Mouse (Mus musculus) lung, postnatal 4 days (tissue): ENCODE results near the gene Sncb.
A peak's percentile ranks its signal among the peaks of the same experiment; 100 is the strongest.
"Not testable (repeated sequence)": the region's sequence is repeated elsewhere in the genome, so short reads cannot be mapped to it uniquely, and the experiment has no call there.

Experiments used
- DNase-seq, 2 experiments: peaks; one replicate each; pipeline ENCODE4 v3.0.0; 2021

The Sncb gene

DNA sequence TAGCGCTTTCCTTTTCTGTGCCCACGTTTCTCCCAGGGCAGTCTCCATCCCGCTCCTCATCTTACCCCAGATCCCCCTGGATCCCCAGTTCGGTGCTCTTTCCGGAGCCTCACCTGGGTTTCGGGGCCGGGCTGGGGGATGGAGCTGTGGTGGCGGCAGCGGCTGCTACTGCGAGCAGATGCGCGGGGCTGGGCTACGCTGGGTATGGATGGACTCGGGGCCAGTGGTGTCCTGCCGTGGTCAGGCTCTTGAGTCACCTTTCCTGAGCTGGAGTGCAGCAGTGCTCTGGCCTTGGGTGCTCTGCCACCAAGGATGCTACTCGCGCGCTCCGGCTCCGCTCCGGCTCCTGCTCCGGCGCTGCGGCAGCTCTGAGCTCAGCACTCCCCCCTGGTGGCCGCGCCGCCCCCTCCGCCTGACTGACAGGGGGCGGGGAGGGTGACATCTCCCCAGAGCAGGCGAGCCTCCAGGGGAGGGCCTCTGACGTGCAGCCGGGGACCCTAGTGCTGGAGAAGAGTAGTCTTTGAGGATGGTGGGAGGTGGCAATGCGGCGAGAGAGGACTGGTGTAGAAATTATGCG lies at the start of gene Sncb:
Gene Sncb (minus strand): TSS at position 404 of the 577 bp plus-strand sequence.
- DNase-seq: peak; percentile 56 to 62

DNA sequence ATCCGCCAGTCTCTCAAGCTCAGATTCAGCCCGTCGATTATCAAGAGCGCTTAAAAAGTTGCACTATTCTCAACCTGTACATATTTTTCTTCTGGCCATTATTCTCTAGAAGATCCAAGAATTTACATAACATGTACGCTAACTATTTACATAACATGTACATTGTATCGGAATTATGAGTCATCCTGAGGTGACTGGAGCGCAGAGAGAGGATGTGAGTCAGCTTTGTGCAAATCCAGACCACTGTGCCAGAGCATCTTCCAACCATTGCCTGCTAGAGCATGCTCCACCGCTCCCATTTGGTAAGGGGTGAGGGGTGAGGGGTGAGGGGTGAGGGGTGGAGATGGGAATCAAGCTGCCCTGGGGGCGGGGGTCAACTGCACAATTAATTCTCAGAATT lies 47.0 kb upstream of the Sncb start:
- DNase-seq: no peak

DNA sequence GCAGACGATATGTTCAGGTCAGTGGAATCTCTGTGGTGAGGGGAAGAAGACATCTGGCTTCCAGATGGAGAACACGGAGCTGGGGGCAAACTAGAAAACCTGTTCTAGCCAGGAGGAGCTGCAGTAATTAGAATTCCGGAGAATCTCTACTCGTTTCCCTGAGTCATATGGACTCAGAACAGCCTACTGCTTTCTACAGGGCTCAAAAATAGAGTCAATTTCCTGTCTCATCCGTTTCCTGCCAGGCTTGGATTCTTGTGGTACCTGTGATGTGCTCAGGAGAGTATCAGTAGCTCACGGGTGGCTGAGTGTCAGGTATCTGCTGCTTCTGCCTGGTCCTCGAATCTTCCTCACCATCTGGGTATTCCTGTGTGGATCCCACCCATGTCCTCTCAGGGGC lies 45.1 kb upstream of the Sncb start:
- DNase-seq: no peak

DNA sequence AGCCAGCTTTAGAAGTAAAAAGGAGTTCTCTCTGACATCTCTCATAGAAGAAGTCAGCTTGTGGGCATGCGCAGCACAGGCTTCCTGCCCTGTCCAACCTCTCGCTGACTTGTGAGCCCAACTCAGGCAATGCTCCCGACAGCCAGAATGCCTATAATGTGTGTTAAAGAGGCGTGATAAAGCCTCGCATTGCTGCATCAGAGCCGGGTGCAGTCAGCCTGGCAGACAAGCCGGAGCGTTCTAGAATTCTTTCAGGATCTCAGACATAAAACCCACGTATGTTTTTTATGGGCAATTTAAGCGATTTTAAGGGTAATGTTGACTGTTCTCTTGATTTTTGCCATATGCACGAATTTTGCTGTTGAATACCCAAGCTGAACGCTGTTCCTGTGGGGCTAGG lies 41.7 kb upstream of the Sncb start:
- DNase-seq: no peak

DNA sequence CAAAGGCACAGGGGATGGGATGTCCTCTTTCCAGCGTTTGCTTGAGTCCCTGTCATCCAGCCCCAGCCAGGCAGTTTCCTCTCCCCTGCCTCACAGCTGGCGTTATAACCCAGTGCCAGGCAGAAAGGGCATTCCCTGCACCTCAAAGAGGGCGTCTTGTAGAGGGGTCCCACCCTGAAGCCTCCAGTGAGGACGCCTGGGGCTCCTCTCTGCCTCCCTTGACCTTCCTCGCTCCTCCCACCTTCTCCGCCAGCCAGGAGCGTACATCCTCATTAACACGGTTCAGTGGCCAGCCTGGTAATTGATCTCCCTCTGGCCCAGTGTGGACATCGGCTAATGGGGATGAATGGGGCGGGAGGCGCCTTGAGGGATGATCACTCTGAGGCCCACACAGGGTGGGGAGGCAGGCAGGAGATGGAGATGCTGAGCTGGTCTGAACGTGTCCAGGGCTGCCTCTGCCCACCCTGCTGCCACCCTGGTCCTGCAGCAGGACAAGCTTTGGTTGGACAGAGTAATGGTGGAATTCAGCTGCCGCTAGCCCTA lies 40.1 kb upstream of the Sncb start:
- DNase-seq: no peak

DNA sequence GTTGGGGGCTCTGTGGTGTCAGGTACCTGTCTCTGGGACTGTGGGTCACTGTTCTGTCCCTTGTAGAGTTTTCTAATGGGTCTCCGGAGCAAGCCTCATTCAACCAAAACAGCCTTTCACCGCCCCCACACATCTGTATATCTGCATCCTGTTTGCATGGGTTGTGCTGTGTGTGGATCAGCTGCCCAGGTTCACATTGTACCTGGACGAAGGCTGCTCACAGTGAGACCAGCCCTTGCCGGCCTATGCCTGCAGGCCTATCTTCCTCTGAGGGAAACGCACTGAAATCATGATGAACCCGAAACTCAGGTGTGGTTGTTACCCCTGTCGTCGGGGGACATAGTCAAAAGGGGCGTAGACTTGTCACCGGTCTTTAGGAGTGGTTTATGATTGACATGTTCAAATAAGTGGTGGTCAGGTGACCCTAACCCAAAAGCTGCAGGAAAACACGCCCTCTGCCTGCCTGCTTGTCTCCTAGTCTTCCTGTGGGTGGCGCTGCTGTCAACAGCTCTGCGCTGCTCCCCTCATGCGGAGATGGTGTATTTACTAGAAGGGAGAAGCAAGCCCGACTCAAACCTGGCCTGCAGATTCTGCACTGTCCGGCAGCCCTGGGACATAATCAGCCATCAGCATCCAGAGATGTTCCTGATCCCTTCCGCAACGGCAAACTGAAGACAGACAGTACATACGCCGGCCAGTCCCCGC lies 38.9 kb upstream of the Sncb start:
- DNase-seq: no peak

DNA sequence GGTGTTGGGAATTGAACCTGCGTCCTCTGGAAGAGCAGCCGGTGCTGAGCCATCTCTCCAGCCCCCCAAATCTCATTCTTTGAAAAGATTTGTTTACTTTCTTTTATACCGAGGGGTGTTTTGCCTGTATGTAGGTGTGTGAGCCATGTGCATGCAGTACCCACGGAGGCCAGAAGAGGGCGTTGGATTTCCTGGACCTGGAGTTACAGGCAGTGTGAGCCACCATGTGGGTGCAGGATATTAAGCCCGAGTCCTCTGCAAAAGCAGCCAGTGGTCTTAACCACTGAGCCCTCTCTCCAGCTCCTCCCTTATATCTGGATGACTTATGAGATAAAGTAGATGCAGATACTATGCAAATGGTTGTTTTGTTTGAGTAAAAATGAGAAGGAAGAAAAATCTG lies 36.6 kb upstream of the Sncb start:
- DNase-seq: no peak

DNA sequence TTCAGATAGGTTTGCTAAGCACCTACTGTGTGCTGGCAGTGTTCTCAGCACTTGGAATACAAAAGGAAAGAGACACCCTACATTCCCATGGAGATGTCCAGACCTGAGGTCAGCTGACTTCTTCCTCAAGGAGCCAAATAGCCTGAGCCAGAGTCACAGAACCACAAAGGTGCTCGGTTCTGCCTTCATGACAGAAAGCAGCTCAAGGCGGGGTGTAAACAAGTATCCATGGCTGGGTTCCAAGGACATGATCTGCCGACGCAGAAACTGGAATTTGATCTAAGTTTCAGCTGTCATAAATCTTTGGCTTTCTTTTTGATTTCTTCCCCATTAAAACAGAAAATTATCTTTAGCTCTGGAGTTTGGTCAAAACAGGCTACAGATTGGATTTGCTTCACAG lies 33.8 kb upstream of the Sncb start:
- no peak for DNase-seq

DNA sequence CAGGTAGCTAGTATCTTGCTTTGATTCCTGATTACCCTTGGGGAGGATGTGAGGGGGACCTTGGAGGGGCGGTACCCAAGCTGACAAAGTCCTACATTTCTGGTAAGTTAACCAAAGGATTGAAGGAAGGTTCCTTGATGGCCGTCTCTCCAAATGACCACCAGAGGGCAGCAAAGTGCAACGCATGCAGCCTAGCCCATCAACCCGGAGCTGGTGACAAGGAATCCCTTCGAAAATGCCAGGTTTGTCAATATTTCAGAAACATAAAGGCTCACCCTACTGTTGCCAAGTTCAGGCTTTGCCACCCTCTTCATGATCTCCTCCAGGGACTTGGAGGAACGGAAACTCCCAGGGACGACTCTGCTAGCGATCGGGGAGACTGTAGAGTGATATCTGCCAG lies 33.3 kb upstream of the Sncb start:
- peak; percentile 58 to 79 for DNase-seq

DNA sequence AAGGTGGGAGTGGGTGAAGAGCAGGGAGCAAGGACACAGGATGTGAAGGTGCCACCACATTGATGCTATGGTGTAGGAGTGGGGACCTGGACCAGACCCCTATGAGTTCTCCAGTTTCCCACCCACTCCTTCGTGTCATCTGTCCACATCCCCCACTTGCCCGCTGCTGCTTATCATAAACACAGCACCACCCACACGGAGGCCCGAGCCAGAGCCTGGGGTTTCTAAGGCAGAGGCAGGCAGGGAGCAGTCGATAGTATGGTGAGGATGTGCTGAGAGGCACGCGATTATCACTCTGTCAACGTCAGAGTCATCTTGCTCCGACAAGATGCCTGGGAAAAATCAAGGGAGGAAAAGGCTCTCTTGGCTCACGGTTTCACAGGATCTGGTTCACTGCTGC lies 32.3 kb upstream of the Sncb start:
- no peak for DNase-seq

DNA sequence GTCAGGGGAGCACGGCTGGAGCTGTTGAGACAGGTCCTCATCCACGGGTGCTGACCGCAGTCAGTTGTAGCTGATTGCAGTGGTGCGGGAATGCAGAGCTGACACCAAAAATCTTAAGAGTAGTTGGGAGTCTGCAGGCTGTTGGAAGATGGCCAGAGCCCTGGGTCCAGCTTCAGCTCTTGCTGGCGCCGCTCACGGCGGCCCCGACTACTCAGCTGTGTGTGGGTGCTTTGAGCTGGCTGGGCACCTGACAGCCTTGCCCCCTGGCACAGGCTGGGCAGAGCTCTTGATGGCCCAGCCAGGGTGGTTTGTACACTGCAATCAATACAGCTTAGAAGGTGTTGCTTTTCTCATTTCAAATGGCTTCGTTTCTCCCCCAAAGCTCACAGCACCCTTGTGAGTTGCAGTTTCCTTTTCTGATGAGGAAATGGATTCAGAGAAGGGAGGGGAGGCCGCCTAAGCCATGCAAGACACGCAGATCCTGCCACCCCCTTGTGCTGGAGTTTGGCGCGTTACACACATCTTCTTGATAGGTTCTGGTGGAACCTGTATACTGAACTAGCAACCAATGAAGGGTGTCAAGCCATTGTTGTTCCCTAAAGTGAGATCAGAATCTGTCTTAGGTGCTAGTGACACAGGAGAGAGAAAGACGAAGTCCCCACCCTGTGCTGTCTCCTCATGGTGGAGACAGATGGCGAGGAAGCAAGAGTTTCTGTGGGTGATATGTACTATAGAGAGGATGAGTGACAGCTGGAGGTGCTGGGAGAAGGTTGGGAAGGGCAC lies 31.7 kb upstream of the Sncb start:
- DNase-seq: no peak

DNA sequence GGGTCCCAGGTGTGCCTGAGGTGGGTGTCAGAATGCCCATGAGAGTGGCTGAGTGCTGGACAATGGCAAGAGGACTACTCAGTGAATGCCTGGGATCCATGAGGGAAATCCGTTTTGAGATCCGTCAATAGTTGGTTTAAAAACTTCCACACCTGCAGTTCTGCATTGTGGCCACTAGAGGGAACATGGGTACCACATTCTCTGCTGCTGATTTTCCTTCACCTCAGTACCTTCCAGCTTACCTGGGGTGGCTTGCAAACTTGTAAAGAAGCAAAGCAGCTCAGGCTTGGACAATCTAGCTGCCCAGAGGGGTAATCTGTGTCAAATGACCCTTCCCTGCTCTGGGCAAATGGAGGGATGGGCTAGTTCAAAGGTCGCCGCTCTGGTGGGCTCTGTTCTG lies 31.0 kb upstream of the Sncb start:
- peak in 1 of 2 experiments; percentile 44 for DNase-seq

DNA sequence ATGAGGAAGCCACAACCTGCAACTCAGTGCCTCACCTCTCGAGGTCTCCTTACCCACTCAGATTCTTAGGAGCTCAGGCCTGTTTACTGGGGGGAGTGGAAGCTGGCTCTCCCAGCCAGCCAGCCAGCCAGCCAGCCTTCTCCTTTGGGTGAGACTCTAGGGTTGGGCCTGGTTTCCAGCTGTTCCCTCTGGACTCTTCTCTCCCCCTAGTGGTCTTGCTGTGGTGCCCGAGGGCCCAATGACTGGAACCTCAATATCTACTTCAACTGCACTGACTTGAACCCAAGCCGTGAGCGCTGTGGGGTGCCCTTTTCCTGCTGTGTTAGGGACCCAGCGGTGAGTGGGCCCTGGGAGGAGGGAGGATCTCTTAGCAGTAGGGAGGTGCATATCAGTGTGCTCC lies 28.4 kb upstream of the Sncb start:
- DNase-seq: no peak

DNA sequence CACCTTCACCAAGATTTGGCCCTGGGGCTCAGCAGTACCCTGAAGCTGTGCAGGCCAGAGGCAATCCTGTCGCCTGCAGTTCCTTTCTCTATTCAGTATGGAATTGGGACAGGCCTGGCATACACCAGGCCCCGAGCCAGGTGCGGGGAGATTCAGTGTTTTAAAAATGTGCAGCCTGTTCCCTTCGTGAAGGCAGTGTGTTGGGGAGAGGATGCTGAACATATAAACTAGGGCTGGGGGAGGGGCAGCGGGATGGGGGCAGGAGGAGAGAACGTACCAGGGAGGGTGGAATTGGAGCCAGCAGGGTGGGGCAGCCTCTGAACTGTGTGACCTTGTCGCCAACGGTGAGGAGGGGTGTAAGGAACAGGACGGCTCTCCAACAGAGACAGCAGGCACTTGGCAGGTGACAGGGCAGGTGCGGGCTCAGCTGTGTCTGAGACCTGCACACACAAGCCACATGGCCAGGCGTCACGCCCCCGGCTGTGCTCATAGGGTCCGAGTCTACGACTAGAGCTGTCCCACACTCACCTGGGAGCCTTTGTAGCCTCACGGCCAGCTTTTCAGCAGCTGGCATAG lies 27.7 kb upstream of the Sncb start:
- DNase-seq: no peak

DNA sequence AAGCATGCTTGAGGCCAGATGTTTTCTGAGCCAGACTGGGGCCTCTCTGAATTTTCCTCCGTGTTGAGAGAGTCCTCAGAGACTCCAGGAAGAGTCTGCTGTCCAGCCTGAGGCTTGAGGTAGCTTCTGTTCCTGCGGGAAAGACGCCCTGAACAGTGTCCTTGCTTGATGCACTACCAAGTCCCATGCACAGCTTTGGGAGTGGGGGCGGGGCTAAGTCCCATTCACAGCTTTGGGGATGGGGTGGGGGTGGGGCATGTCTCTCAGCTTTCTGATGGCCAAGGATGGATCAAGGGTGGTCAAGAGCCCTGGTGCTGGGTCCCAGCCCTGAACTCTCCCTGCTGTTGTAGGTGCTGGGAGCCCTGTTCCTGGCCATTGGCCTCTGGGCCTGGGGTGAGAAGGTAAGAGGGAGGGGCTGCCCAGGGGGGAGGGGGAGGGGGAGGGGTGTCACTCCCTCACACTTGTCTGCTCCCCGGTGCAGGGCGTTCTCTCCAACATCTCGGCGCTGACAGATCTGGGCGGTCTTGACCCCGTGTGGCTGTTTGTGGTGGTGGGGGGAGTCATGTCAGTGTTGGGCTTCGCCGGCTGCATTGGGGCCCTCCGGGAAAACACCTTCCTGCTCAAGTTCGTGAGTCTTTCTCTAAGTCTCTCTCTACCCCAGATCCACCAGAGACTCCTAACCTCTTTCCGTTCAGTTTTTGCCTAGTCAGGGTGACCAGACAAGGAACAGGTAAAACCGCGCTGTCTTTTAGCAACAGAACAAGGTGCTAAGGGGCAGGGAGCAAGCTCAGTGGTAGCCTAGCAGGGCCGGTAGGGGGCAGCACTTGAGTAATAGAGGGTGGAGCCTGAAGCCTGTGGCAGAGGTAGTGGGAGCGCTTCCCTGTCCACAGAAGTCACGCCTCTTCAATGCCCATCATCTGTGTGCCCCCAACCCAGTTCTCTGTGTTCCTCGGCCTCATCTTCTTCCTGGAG lies 26.1 kb upstream of the Sncb start:
- peak in 1 of 2 experiments; percentile 20 for DNase-seq

DNA sequence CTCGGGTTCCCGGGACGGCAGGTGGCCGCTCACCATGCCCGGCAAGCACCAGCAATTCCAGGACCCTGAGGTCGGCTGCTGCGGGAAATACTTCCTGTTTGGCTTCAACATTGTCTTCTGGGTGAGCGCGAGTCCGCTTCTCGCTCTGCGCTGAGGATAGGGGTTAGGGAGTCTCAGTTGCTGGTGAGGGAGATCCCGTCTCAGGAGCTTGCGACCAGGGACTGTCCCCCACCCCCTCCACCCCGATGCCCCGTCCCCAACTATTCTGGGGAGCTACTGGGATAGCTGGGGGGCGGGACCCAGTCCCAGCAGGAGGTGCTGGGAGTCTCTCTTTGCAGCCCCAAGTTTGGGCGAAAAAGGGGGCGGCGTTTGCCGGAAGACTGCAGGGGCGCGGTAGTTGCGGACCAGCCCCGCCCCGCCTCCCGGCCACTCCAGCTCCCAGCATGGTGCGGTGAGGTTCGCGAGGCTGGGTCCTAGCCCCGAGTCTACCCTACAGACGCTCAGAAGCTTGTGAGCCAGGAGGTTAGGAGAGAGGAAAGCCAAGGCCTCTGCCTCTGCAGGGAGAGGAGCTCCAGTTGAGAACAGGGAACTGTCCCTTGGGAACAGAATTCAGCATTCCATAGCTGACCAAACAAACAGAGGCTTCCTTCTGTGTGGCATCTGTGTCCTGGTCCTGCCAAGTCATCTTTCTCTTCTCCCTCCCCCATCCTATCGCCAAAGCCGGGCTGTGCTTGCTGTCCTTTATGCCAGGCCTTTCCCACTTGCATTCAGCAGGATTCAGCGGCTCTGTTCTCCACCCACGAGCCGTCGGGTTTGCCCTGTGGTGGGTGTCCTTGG lies 23.4 kb upstream of the Sncb start:
- DNase-seq: peak; percentile 70 to 79

DNA sequence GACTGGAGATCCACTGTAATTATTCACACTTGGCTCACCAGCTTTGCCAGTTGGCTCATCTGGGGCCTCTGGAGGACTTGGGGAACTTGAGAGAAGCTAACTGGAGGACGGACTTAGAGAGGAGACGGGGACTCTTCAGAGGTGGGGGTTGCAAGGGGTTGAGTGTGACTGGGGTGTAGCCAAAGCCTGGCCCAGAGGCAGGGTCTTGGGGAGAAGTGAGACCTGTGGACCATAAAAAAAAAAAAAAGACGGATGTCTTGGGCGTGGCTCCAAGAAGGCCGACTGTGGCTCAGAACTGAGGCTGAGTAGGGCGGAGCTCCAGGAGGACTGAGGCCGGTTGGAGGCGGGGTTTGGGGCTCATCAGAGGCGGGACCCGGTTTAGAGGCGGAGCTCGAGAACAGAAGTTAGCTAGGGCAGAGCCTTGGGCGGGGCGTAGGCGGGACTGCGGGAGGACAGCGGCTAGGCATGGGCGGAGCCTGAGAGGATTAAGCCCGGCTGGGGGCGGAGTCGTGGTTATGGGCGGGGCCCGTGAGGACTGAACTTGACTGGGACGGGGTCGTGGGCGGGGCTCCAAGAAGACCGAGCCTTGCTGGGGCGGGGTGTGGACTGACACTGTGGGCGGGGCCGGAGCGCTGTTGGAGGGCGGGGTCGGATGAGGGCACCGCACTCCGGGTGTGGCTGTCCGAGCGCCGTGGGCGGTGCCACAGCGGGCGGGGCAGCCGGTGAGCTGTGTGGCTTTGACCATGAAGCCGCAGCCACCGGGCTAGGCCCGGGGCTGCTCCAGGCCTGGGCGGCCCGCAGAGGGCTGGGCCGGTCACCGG lies 22.6 kb upstream of the Sncb start, which contains the start of gene Tspan17:
Gene Tspan17 (plus strand): TSS at position 638 of the 821 bp plus-strand sequence.
- peak; percentile 98 for DNase-seq

DNA sequence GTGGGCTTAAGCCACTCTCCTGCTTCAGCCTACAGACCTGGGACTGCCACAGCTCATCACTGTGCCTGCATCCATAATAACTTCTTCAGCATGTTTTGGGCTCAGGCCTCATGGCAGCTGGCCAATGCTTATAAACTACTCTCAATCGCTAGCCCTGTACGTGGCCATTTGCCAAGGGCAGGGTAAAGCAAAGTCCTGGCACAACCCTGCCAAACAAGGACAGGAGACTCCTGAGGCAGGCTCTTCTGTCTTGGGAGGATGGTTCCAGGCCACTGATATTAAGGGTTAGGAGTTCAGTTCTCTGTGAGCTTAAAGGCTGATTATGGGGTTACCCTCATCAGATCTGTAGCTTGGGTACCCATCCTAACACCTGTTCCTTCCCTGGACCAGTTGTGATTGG lies 21.2 kb upstream of the Sncb start:
- DNase-seq: not testable (repeated sequence)

DNA sequence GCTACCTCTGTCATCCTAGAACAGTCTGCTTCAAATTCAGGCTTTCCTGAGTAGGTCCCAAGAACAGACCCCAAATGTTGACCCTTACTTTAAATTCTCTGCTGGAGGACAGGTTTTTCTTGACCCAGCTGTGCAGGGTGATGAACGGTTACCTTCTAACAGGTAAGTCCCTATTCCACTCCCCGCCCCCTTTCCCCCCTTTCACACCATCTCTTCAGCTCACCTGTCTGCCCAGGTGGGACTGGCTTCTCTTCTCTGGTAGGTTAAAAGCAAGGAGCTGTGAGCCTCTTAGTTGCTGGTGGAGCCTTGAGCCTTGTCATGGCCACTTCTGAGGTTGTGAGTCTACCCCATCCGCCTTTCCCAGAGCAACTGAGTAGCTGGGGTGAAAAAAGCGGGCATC lies 17.3 kb upstream of the Sncb start, which contains the start of gene Eif4e1b:
Gene Eif4e1b (plus strand): TSS at position 301 of the 400 bp plus-strand sequence.
- DNase-seq: no peak

DNA sequence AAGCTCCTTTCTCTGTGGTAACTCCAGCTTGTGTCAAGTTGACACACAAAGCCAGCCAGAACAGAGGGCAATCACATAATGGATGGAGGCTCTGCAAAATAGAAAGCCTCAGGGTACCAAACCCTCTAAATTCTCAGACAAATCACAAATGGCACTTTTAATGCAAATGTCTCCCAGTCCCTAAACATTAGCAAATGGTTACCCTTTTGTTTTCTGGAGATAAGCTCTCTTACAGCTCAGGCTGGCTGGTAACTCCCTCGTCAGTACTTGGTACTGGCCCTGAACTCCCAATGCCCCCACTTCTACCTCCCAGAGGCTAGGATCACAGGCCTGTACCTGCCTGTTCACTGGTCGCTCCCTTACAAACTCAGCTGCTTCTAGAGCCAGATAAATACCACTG lies 16.8 kb upstream of the Sncb start:
- DNase-seq: no peak
